25 mouse cellular contexts compared by ENCODE assay signal in genomic region chr11:102369263-102369662, GRCm38 (mm10). TPM values are rescaled to one million over a fixed set of nuclear protein-coding genes. Genes with fewer than 3 reads are reported as not detected.
DNase-seq lines count a peak whose midpoint lies in the region; ATAC-seq and TF ChIP-seq lines count a peak whose summit lies in the region.
"Had no signal": no experiment of that assay in that cellular context is flagged by ENCODE, and none has a peak within 500 bp of the region (broad histone marks: within the 10 kb centered on the region; RNA-seq: fewer than 3 reads in every experiment).

No protein-coding gene starts in this region.

- 0 out of 2 replicates have a peak overlapping the region, but pooled peaks have one; percentile 8 for H3K27ac ChIP-seq in heart, embryonic 12.5 days (ENCODE audit: poor library complexity, severe bottlenecking)
- H3K27ac ChIP-seq in liver, embryonic 11.5 days (ENCODE audit: low read depth, low read length): peak overlapping the region; percentile 52; the same call in 1 of the 2 replicates
- peak overlapping the region; percentile 88 for H3K27ac ChIP-seq in liver, embryonic 14.5 days
- H3K27ac ChIP-seq in hindbrain, embryonic 11.5 days (ENCODE audit: low read depth, low read length): no peak overlapping the region
- H3K27ac ChIP-seq: embryonic facial prominence, embryonic 15.5 days; hindbrain, embryonic 12.5 days; limb, embryonic 12.5 days; midbrain, embryonic 12.5 days; stomach, postnatal 0 days had no signal

- 79% methylated on average over 4 of the region's 4 CpGs for WGBS in heart, embryonic 12.5 days
- WGBS in liver, embryonic 11.5 days: 77% methylated on average over 4 of the region's 4 CpGs
- WGBS in liver, embryonic 14.5 days (ENCODE audit: insufficient replicate concordance): 69% methylated on average over 4 of the region's 4 CpGs
- 81% methylated on average over 4 of the region's 4 CpGs for WGBS in hindbrain, embryonic 11.5 days

- no peak overlapping the region for H3K4me3 ChIP-seq in heart, embryonic 12.5 days
- no peak overlapping the region for H3K4me3 ChIP-seq in liver, embryonic 11.5 days (ENCODE audit: low read depth, low read length)
- no peak overlapping the region for H3K4me3 ChIP-seq in liver, embryonic 14.5 days (ENCODE audit: insufficient read depth in 1 of 2, low read depth in 2 of 2, low read length in 2 of 2)
- no peak overlapping the region for H3K4me3 ChIP-seq in hindbrain, embryonic 11.5 days (ENCODE audit: low read depth, low read length)
- H3K4me3 ChIP-seq: embryonic facial prominence, embryonic 15.5 days; forebrain, embryonic 10.5 days; hindbrain, embryonic 12.5 days; limb, embryonic 12.5 days; midbrain, embryonic 12.5 days had no signal

- no peak for TF ChIP-seq CTCF in liver, embryonic 14.5 days (IDR thresholded peaks at IDR 0.05; ENCODE audit: low read depth)

- no peak for DNase-seq in heart, adult 8-10 months (ENCODE audit: low spot score)
- DNase-seq in liver, embryonic 11.5 days (ENCODE audit: low spot score): no peak
- no peak for DNase-seq in liver
- no peak for DNase-seq in liver, embryonic 14.5 days (ENCODE audit: low read depth in 3 of 3, low spot score in 3 of 3)
- no peak for DNase-seq in hindbrain, embryonic 11.5 days (ENCODE audit: low spot score)
- no peak for DNase-seq in testis, postnatal 14 days (ENCODE audit: low spot score)
- DNase-seq: cerebellum, adult 11 months; cerebellum, adult 9-11 months; gastrocnemius, postnatal 10 days; heart, adult 11 months; heart, postnatal 10 days; layer of hippocampus, postnatal 36 days; lung, embryonic 14.5 days had no signal

- H3K4me2 ChIP-seq in heart, embryonic 12.5 days: no peak overlapping the region
- no peak overlapping the region for H3K4me2 ChIP-seq in liver, embryonic 11.5 days
- H3K4me2 ChIP-seq in liver, embryonic 14.5 days (ENCODE audit: low read depth): peak overlapping the region; percentile 34
- no peak overlapping the region for H3K4me2 ChIP-seq in hindbrain, embryonic 11.5 days (replicated peaks; ENCODE audit: low read depth, low read length)
- H3K4me2 ChIP-seq: embryonic facial prominence, embryonic 15.5 days; hindbrain, embryonic 12.5 days; limb, embryonic 12.5 days; lung, embryonic 14.5 days; midbrain, embryonic 12.5 days had no signal

- peaks cover 6% of the 10 kb centered on the region; the same call in 1 of the 2 replicates for H3K4me1 ChIP-seq in heart, embryonic 12.5 days (replicated peaks)
- peaks cover 40% of the 10 kb centered on the region for H3K4me1 ChIP-seq in liver, embryonic 11.5 days (replicated peaks; ENCODE audit: control insufficient read depth, insufficient read depth, low read length)
- peaks cover 76 to 77% of the 10 kb centered on the region in 2 experiments for H3K4me1 ChIP-seq in liver, embryonic 14.5 days (replicated peaks; ENCODE audit: control insufficient read depth in 2 of 2, insufficient read depth in 2 of 2, low read length in 1 of 2)
- no peaks in the 10 kb centered on the region for H3K4me1 ChIP-seq in hindbrain, embryonic 11.5 days (replicated peaks; ENCODE audit: control insufficient read depth, insufficient read depth, low read length)
- H3K4me1 ChIP-seq: embryonic facial prominence, embryonic 15.5 days; limb, embryonic 12.5 days; midbrain, embryonic 12.5 days had no signal

- H3K9ac ChIP-seq in heart, embryonic 12.5 days: no peak overlapping the region
- peak overlapping the region; percentile 25; the same call in 1 of the 2 replicates for H3K9ac ChIP-seq in liver, embryonic 11.5 days (ENCODE audit: low read depth, low read length)
- peak overlapping the region; percentile 66 for H3K9ac ChIP-seq in liver, embryonic 14.5 days (replicated peaks)
- H3K9ac ChIP-seq in hindbrain, embryonic 11.5 days (ENCODE audit: low read depth, low read length): no peak overlapping the region
- H3K9ac ChIP-seq: embryonic facial prominence, embryonic 15.5 days; hindbrain, embryonic 12.5 days; limb, embryonic 12.5 days; lung, embryonic 14.5 days; midbrain, embryonic 12.5 days had no signal

- TF ChIP-seq EP300 in liver, embryonic 14.5 days (IDR thresholded peaks at IDR 0.05; ENCODE audit: low read depth): no peak

- no peak for ATAC-seq in heart, embryonic 12.5 days (ENCODE audit: insufficient number of reproducible peaks, low FRiP score)
- no peak for ATAC-seq in liver, embryonic 11.5 days (replicated peaks; ENCODE audit: low FRiP score)
- no peak for ATAC-seq in liver, embryonic 14.5 days (ENCODE audit: insufficient read depth)
- ATAC-seq in hindbrain, embryonic 11.5 days (ENCODE audit: low FRiP score): no peak
- ATAC-seq: forebrain, embryonic 16.5 days; intestine, postnatal 0 days had no signal

- H3K36me3 ChIP-seq in heart, embryonic 12.5 days: no peaks in the 10 kb centered on the region
- H3K36me3 ChIP-seq in liver, embryonic 11.5 days (ENCODE audit: control insufficient read depth, insufficient read depth, low read length): no peaks in the 10 kb centered on the region
- peaks cover 2% of the 10 kb centered on the region for H3K36me3 ChIP-seq in liver, embryonic 14.5 days (replicated peaks; ENCODE audit: control insufficient read depth, insufficient read depth, low read depth)
- H3K36me3 ChIP-seq in hindbrain, embryonic 11.5 days (ENCODE audit: control insufficient read depth, insufficient read depth, low read length): no peaks in the 10 kb centered on the region
- H3K36me3 ChIP-seq: embryonic facial prominence, embryonic 15.5 days; forebrain, embryonic 10.5 days; hindbrain, embryonic 12.5 days; limb, embryonic 12.5 days; midbrain, embryonic 12.5 days had no signal

- H3K9me3 ChIP-seq in heart, embryonic 12.5 days (replicated peaks): no peaks in the 10 kb centered on the region
- no peaks in the 10 kb centered on the region for H3K9me3 ChIP-seq in liver, embryonic 11.5 days (ENCODE audit: control insufficient read depth, low read length)
- H3K9me3 ChIP-seq in liver, embryonic 14.5 days (ENCODE audit: control insufficient read depth, low read length): no peaks in the 10 kb centered on the region
- no peaks in the 10 kb centered on the region for H3K9me3 ChIP-seq in hindbrain, embryonic 11.5 days (ENCODE audit: control insufficient read depth, low read length)
- H3K9me3 ChIP-seq: embryonic facial prominence, embryonic 15.5 days; forebrain, embryonic 10.5 days; hindbrain, embryonic 12.5 days; limb, embryonic 12.5 days; midbrain, embryonic 12.5 days had no signal

- peaks cover 30% of the 10 kb centered on the region for H3K27me3 ChIP-seq in heart, embryonic 12.5 days (replicated peaks)
- peaks cover 28% of the 10 kb centered on the region for H3K27me3 ChIP-seq in liver, embryonic 11.5 days (replicated peaks; ENCODE audit: control insufficient read depth, insufficient read depth, low read length)
- no peaks in the 10 kb centered on the region; the same call in 1 of the 2 replicates for H3K27me3 ChIP-seq in liver, embryonic 14.5 days (ENCODE audit: control insufficient read depth, insufficient read depth, low read length)
- H3K27me3 ChIP-seq in hindbrain, embryonic 11.5 days (ENCODE audit: control insufficient read depth, insufficient read depth, low read length): no peaks in the 10 kb centered on the region
- H3K27me3 ChIP-seq: embryonic facial prominence, embryonic 15.5 days had no signal

RNA-seq across cellular contexts. Expression of gene Slc4a1, which starts 3.3 kb away (rescaled TPM):
- 114 and 116 TPM in 2 replicates for polyA plus RNA-seq in heart, embryonic 12.5 days (2016; fragmentation: Nextera tagmentation; extraction: Ambion mirVana)
- 1 to 10 TPM in 2 of 4 experiments, under 1 TPM in 2; 0.19 to 4.5 (median 1.5) TPM for total RNA-seq in heart, adult 8-10 months (2022)
- 191 and 229 TPM in 2 replicates for polyA plus RNA-seq in liver, embryonic 11.5 days (2014; fragmentation: Nextera tagmentation; extraction: Ambion mirVana)
- 570 and 632 TPM in 2 replicates for polyA plus RNA-seq in liver, embryonic 14.5 days (2012; rRNA removed)
- polyA plus RNA-seq in liver, embryonic 14.5 days (2014; fragmentation: Nextera tagmentation; extraction: Ambion mirVana): 606 and 703 TPM in 2 replicates
- polyA plus RNA-seq in hindbrain, embryonic 11.5 days (2014; fragmentation: Nextera tagmentation; extraction: Ambion mirVana): 25.8 and 28.1 TPM in 2 replicates
- polyA plus RNA-seq: small intestine, adult 2 months; urinary bladder, adult 2 months had no signal

RNA-seq across cellular contexts. Expression of gene Rundc3a, which starts 23.9 kb away (rescaled TPM):
- 1.7 and 1.8 TPM in 2 replicates for polyA plus RNA-seq in heart, embryonic 12.5 days (2016; fragmentation: Nextera tagmentation; extraction: Ambion mirVana)
- under 1 TPM in 1 of 4 experiments, not detected in 3; 0.16 TPM for total RNA-seq in heart, adult 8-10 months (2022)
- polyA plus RNA-seq in liver, embryonic 11.5 days (2014; fragmentation: Nextera tagmentation; extraction: Ambion mirVana): 1.8 and 2.6 TPM in 2 replicates
- polyA plus RNA-seq in liver, embryonic 14.5 days (2012; rRNA removed): 1.4 and 1.9 TPM in 2 replicates
- 1.0 and 1.2 TPM in 2 replicates for polyA plus RNA-seq in liver, embryonic 14.5 days (2014; fragmentation: Nextera tagmentation; extraction: Ambion mirVana)
- polyA plus RNA-seq in hindbrain, embryonic 11.5 days (2014; fragmentation: Nextera tagmentation; extraction: Ambion mirVana): 43.3 and 47.8 TPM in 2 replicates
- total RNA-seq: megakaryocyte, adult 5-6 weeks had no signal

RNA-seq across cellular contexts. Expression of gene Slc25a39, which starts 38.5 kb away (rescaled TPM):
- 253 and 260 TPM in 2 replicates for polyA plus RNA-seq in heart, embryonic 12.5 days (2016; fragmentation: Nextera tagmentation; extraction: Ambion mirVana)
- 100 to 1,000 TPM; 174 to 204 (median 197) TPM for total RNA-seq in heart, adult 8-10 months (2022)
- 282 and 283 TPM in 2 replicates for polyA plus RNA-seq in liver, embryonic 11.5 days (2014; fragmentation: Nextera tagmentation; extraction: Ambion mirVana)
- 167 and 187 TPM in 2 replicates for polyA plus RNA-seq in liver, embryonic 14.5 days (2012; rRNA removed)
- polyA plus RNA-seq in liver, embryonic 14.5 days (2014; fragmentation: Nextera tagmentation; extraction: Ambion mirVana): 339 and 363 TPM in 2 replicates
- polyA plus RNA-seq in hindbrain, embryonic 11.5 days (2014; fragmentation: Nextera tagmentation; extraction: Ambion mirVana): 152 and 166 TPM in 2 replicates

RNA-seq across cellular contexts. Expression of gene Ubtf, which starts 49.7 kb away (rescaled TPM):
- 65.4 and 68.6 TPM in 2 replicates for polyA plus RNA-seq in heart, embryonic 12.5 days (2016; fragmentation: Nextera tagmentation; extraction: Ambion mirVana)
- total RNA-seq in heart, adult 8-10 months (2022): 10 to 100 TPM; 48.6 to 59.7 (median 52.1) TPM
- polyA plus RNA-seq in liver, embryonic 11.5 days (2014; fragmentation: Nextera tagmentation; extraction: Ambion mirVana): 104 and 108 TPM in 2 replicates
- 19.9 and 34.7 TPM in 2 replicates for polyA plus RNA-seq in liver, embryonic 14.5 days (2012; rRNA removed)
- polyA plus RNA-seq in liver, embryonic 14.5 days (2014; fragmentation: Nextera tagmentation; extraction: Ambion mirVana): 42.5 and 48.8 TPM in 2 replicates
- 82.1 and 83.4 TPM in 2 replicates for polyA plus RNA-seq in hindbrain, embryonic 11.5 days (2014; fragmentation: Nextera tagmentation; extraction: Ambion mirVana)

Comparison
In these comparisons a context has a peak if more than half of its experiments do, and no peak if none do; other contexts are left out.
1. H3K9ac ChIP-seq: peak in liver, embryonic 11.5 days (single experiment) and liver, embryonic 14.5 days (single experiment); none in heart, embryonic 12.5 days (single experiment) and hindbrain, embryonic 11.5 days (single experiment).
2. RNA of gene Rundc3a, which starts 23.9 kb away (polyA plus RNA-seq): 43.3 to 47.8 TPM in hindbrain, embryonic 11.5 days; 1.8 to 2.6 TPM in liver, embryonic 11.5 days, 1.7 to 1.8 TPM in heart, embryonic 12.5 days and 1.0 to 1.9 TPM in liver, embryonic 14.5 days; every median in the first group is over 10 times any median in the second.